Mouse (Mus musculus): ENCODE results near the gene Lmtk3. TPM values are rescaled to one million over a fixed set of nuclear protein-coding genes. Genes with fewer than 3 reads are reported as not detected.

The Lmtk3 gene
- total and polyA plus RNA-seq, 3 experiments, result 0.19 to 0.34 (median 0.30) TPM

GRCm38 (mm10) chr7:45775237-45775636, 8.3 kb upstream of the Lmtk3 start:
- no peak for DNase-seq (ENCODE audit: extremely low read depth)
- Histone ChIP-seq H3K4me3 (replicated peaks in 1 of 3; ENCODE audit: low read depth in 2 of 3, low read length in 2 of 3, poor library complexity in 1 of 3) (no peak overlapping the region), H3K79me2 (replicated peaks; ENCODE audit: control insufficient read depth, extremely low read depth, insufficient read depth, poor library complexity, severe bottlenecking) (no peaks in the 10 kb centered on the region), H3K36me3 (replicated peaks in 1 of 2; ENCODE audit: control insufficient read depth in 1 of 2, insufficient read depth in 1 of 2, low read length in 1 of 2) (no peaks in the 10 kb centered on the region), H3K9ac (ENCODE audit: insufficient read depth, low read depth) (no peak overlapping the region), H3K4me1 (ENCODE audit: control insufficient read depth in 1 of 2, insufficient read depth in 2 of 2) (peaks cover 11 to 20% of the 10 kb centered on the region in 2 experiments; a peak in 3 of 4 replicates), H3K4me2 (ENCODE audit: insufficient read depth, low read depth, poor library complexity, severe bottlenecking) (no peak overlapping the region), H3K27ac (ENCODE audit: insufficient read depth, low read depth) (no peak overlapping the region), H3K9me3 (replicated peaks; ENCODE audit: low read length) (no peaks in the 10 kb centered on the region), H3K27me3 (replicated peaks) (peaks cover 43% of the 10 kb centered on the region)
- in situ Hi-C loops (cut with MboI; ENCODE audit: low pct_ligation_motif_present, low pct_unique_long_range_greater_than_20kb, low sequenced_read_pairs), result no loop called here
- no peak for TF ChIP-seq TBP (conservative IDR thresholded peaks at IDR 0.05; ENCODE audit: low read depth, low read length)
- dilution Hi-C loops (cut with MboI; ENCODE audit: extremely low pct_ligation_motif_present, extremely low pct_unique_long_range_greater_than_20kb, low sequenced_read_pairs), result no loop called here

DNA sequence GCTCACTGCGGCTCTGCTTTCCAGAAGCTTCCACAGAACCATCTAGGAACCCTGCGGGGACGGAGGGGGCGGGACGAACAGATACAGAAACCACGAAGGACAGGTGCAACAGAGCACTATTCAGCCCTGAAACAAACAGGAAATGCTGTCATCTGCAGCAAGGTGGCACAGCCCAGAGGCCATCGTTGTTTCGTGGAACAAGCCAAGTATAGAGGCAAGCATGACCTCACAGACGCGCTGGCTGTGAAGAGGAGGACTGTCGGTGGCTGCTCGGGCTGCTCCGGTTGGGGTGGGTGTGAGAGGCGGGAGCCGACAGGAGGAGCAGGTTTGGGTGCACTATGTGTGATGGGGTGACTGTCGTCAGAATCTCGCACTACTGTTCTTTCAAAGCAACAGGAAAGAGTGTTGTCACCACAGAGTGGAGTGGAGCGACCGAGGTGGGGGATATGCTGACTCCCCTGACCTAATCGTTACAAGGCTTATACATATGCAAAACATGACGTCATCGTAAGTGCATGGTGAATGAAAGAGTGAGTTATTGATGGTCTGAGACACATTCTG, 4.4 kb upstream of the Lmtk3 start:
- dilution Hi-C loops (cut with MboI; ENCODE audit: extremely low pct_ligation_motif_present, extremely low pct_unique_long_range_greater_than_20kb, low sequenced_read_pairs) (no loop called here), in situ Hi-C loops (cut with MboI; ENCODE audit: low pct_ligation_motif_present, low pct_unique_long_range_greater_than_20kb, low sequenced_read_pairs) (no loop called here)
- Histone ChIP-seq H3K9ac (ENCODE audit: insufficient read depth, low read depth) (peak overlapping the region; percentile 22; the same call in 1 of the 2 replicates), H3K4me1 (ENCODE audit: control insufficient read depth in 1 of 2, insufficient read depth in 2 of 2) (peaks cover 6 to 20% of the 10 kb centered on the region in 2 experiments), H3K27ac (ENCODE audit: insufficient read depth, low read depth) (peak overlapping the region; percentile 55; the same call in 1 of the 2 replicates), H3K79me2 (replicated peaks; ENCODE audit: control insufficient read depth, extremely low read depth, insufficient read depth, poor library complexity, severe bottlenecking) (no peaks in the 10 kb centered on the region), H3K4me3 (replicated peaks in 1 of 3; ENCODE audit: low read depth in 2 of 3, low read length in 2 of 3, poor library complexity in 1 of 3) (peak overlapping the region; percentile 7 to 55 (median 34)), H3K36me3 (replicated peaks in 1 of 2; ENCODE audit: control insufficient read depth in 1 of 2, insufficient read depth in 1 of 2, low read length in 1 of 2) (no peaks in the 10 kb centered on the region), H3K9me3 (replicated peaks; ENCODE audit: low read length) (no peaks in the 10 kb centered on the region), H3K27me3 (replicated peaks) (peaks cover 35% of the 10 kb centered on the region), H3K4me2 (ENCODE audit: insufficient read depth, low read depth, poor library complexity, severe bottlenecking) (peak overlapping the region; percentile 66)
- peak; percentile 57; the same call in 1 of the 2 replicates for TF ChIP-seq ZMIZ1 (IDR thresholded peaks at IDR 0.05; ENCODE audit: low read depth, low read length)
- TF ChIP-seq POLR2A (IDR thresholded peaks at IDR 0.05; ENCODE audit: low read depth, low read length), result peak; percentile 63
- no peak for TF ChIP-seq RCOR1 (conservative IDR thresholded peaks at IDR 0.05; ENCODE audit: low read depth, low read length)
- 0 out of 2 replicates have a peak, but pooled peaks have one; percentile 42 for TF ChIP-seq TCF12 (IDR thresholded peaks at IDR 0.05; ENCODE audit: low read depth, low read length)
- TF ChIP-seq ELF1 (IDR thresholded peaks at IDR 0.05; ENCODE audit: low read depth, low read length), result 0 out of 2 replicates have a peak, but pooled peaks have one; percentile 18
- TF ChIP-seq USF2 (conservative IDR thresholded peaks at IDR 0.05; ENCODE audit: low read depth, low read length), result no peak
- peak; percentile 82 for TF ChIP-seq JUND (conservative IDR thresholded peaks at IDR 0.05; ENCODE audit: low read depth, low read length)
- TF ChIP-seq MAZ (IDR thresholded peaks at IDR 0.05; ENCODE audit: low read depth, low read length), result 0 out of 2 replicates have a peak, but pooled peaks have one; percentile 1
- peak; percentile 8; the same call in 1 of the 2 replicates for TF ChIP-seq MEF2A (IDR thresholded peaks at IDR 0.05; ENCODE audit: borderline replicate concordance, low read depth, low read length)
- TF ChIP-seq E2F4 (IDR thresholded peaks at IDR 0.05; ENCODE audit: insufficient replicate concordance, low read depth, low read length), result no peak
- TF ChIP-seq JUN (IDR thresholded peaks at IDR 0.05; ENCODE audit: insufficient read depth, low read depth, low read length), result peak; percentile 83
- TF ChIP-seq ETS1 (conservative IDR thresholded peaks at IDR 0.05; ENCODE audit: low read depth, low read length), result peak; percentile 31; the same call in 1 of the 2 replicates
- peak; percentile 75 for TF ChIP-seq TBP (conservative IDR thresholded peaks at IDR 0.05; ENCODE audit: low read depth, low read length)
- peak; percentile 55 for DNase-seq (ENCODE audit: extremely low read depth)
